Mouse (Mus musculus) adrenal gland, adult (tissue): Measurements from ENCODE around the gene Ccdc183.

Experiments used
- DNase-seq, 2 experiments: peaks; one replicate each; pipeline ENCODE4 v3.0.0; 2022 to 2023; ENCODE audit warnings: low spot score in 1 of 2; ENCODE audit not compliant: inconsistent age in 2 of 2

The Ccdc183 gene

GRCm38 (mm10) chr2:25617578-25617977, at the start of gene Ccdc183:
Gene Ccdc183 (minus strand): TSS chr2:25617678.
- DNase-seq = no peak

GRCm38 (mm10) chr2:25666516-25666915, 49.0 kb upstream of the Ccdc183 start:
- no peak for DNase-seq

GRCm38 (mm10) chr2:25664125-25664524, 46.6 kb upstream of the Ccdc183 start:
- no peak for DNase-seq

GRCm38 (mm10) chr2:25663511-25663910, 46.0 kb upstream of the Ccdc183 start:
- peak; percentile 71 to 92 for DNase-seq

GRCm38 (mm10) chr2:25661245-25661970, 43.9 kb upstream of the Ccdc183 start:
- DNase-seq = peak; percentile 29 to 73

GRCm38 (mm10) chr2:25660279-25660678, 42.8 kb upstream of the Ccdc183 start:
- DNase-seq = peak; percentile 23 to 76

- no peak for DNase-seq
Measured at GRCm38 (mm10) chr2:25657652-25658051, 40.2 kb upstream of the Ccdc183 start, which contains the start of gene Lcn5. Gene Lcn5 (plus strand): TSS chr2:25657952.

GRCm38 (mm10) chr2:25657246-25657645, 39.8 kb upstream of the Ccdc183 start:
- peak; percentile 49 to 83 for DNase-seq

- DNase-seq = no peak
Measured at GRCm38 (mm10) chr2:25656691-25657090, 39.2 kb upstream of the Ccdc183 start.

- no peak for DNase-seq
Measured at GRCm38 (mm10) chr2:25654502-25654901, 37.0 kb upstream of the Ccdc183 start.

GRCm38 (mm10) chr2:25652902-25653301, 35.4 kb upstream of the Ccdc183 start, which contains the start of gene Lcn8:
Gene Lcn8 (plus strand): TSS chr2:25653120.
- no peak for DNase-seq

- DNase-seq = peak; percentile 50 to 80
Measured at GRCm38 (mm10) chr2:25639890-25640289, 22.4 kb upstream of the Ccdc183 start.

GRCm38 (mm10) chr2:25634046-25634445, 16.6 kb upstream of the Ccdc183 start:
- peak in 1 of 2 experiments; percentile 81 for DNase-seq

GRCm38 (mm10) chr2:25633616-25634015, 16.1 kb upstream of the Ccdc183 start:
- peak; percentile 60 to 88 for DNase-seq

- peak in 1 of 2 experiments; percentile 58 for DNase-seq
Measured at GRCm38 (mm10) chr2:25628738-25629137, 11.3 kb upstream of the Ccdc183 start.

- no peak for DNase-seq
Measured at GRCm38 (mm10) chr2:25627811-25628210, 10.3 kb upstream of the Ccdc183 start, which contains the start of gene Fcna. Gene Fcna (minus strand): TSS chr2:25628030.

- no peak for DNase-seq
Measured at GRCm38 (mm10) chr2:25625986-25626385, 8.5 kb upstream of the Ccdc183 start.

- DNase-seq = peak; percentile 95 to 97
Measured at GRCm38 (mm10) chr2:25621229-25622200, 4.0 kb upstream of the Ccdc183 start, which contains the start of gene Tmem141. Gene Tmem141 (minus strand): TSS chr2:25622005.

GRCm38 (mm10) chr2:25620852-25621228, 3.4 kb upstream of the Ccdc183 start:
- DNase-seq = no peak

- no peak for DNase-seq
Measured at GRCm38 (mm10) chr2:25620386-25620785, 2.9 kb upstream of the Ccdc183 start.

GRCm38 (mm10) chr2:25616398-25616797, 1.1 kb downstream of the Ccdc183 start:
- no peak for DNase-seq
